Comparison of ENCODE assay signal across 8 mouse cellular contexts in the genomic region with DNA sequence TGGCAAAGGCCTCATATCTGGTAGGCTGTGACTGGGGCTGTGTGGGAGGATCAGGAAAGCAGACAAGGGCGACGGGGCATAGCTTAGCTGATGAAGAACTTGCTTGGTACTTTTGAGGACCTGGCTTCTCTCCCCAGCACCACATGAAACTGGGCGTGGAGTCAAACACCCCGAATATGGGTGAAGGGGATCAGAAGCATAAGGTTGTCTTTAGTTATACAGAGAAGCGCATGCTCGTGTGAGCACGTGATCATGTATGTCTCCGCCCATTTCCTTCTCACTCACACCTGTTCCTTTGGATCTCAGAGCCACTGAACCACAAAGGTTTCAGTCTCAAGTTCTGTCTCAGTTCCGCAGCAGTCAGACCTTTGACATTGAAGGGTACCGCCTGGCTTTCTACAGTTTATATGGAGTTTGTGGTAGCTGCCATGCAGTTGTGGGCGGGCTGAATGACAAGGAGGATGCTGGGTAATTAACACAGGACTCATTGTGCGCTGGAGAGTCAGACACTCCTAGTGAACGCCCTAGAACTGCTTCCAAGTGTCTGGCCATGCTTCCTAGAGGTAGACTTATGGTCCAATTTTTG. TPM values are rescaled to one million over a fixed set of nuclear protein-coding genes. Genes with fewer than 3 reads are reported as not detected.
DNase-seq lines count a peak whose midpoint lies in the region; ATAC-seq lines count a peak whose summit lies in the region.

No protein-coding gene starts in this region.

- peak; percentile 38 to 63 for DNase-seq in lung, adult 18-20 months
- DNase-seq in lung, postnatal 14 days: no peak
- DNase-seq in thymus, postnatal 4 days: peak; percentile 77
- no peak for DNase-seq in embryo, embryonic 10.5 days (ENCODE audit: low spot score)
- no peak for DNase-seq in frontal cortex, adult 2 months (ENCODE audit: extremely low spot score in 1 of 2, low spot score in 1 of 2)

- no peak overlapping the region for H3K27ac ChIP-seq in forebrain, embryonic 16.5 days (ENCODE audit: low read length)

- no peak overlapping the region for H3K4me2 ChIP-seq in forebrain, embryonic 16.5 days (ENCODE audit: low read length)

- WGBS in forebrain, embryonic 16.5 days: 85% methylated on average over 13 of the region's 13 CpGs

- H3K27me3 ChIP-seq in forebrain, embryonic 16.5 days (replicated peaks; ENCODE audit: control insufficient read depth, insufficient read depth, low read length): no peaks in the 10 kb centered on the region

- ATAC-seq in inflammation-experienced regulatory T-cells, adult 6 months: peak; percentile 66
- ATAC-seq in megakaryocyte progenitor cell, adult 5-6 weeks (replicated peaks; ENCODE audit: poor library complexity): peak; percentile 66
- no peak for ATAC-seq in forebrain, embryonic 16.5 days

- 0 out of 2 replicates have a peak, but pooled peaks cover 3% of the 10 kb centered on the region for H3K4me1 ChIP-seq in forebrain, embryonic 16.5 days (replicated peaks; ENCODE audit: control insufficient read depth, insufficient read depth, low read length)

- no peaks in the 10 kb centered on the region for H3K9me3 ChIP-seq in forebrain, embryonic 16.5 days (ENCODE audit: control insufficient read depth, low read length)

- H3K36me3 ChIP-seq in forebrain, embryonic 16.5 days (ENCODE audit: control insufficient read depth, insufficient read depth): no peaks in the 10 kb centered on the region

- no peak overlapping the region for H3K9ac ChIP-seq in forebrain, embryonic 16.5 days (replicated peaks; ENCODE audit: low read depth, low read length)

- no peak overlapping the region for H3K4me3 ChIP-seq in forebrain, embryonic 16.5 days (replicated peaks; ENCODE audit: low read length)

RNA-seq across cellular contexts. Expression of a gene that starts 1.9 kb away (rescaled TPM):
- polyA plus RNA-seq in inflammation-experienced regulatory T-cells, adult 6 months (2017; shearing (Covaris generic)): 100 to 1,000 TPM; 240 to 310 (median 304) TPM
- 1.3 and 1.4 TPM in 2 replicates for total RNA-seq in megakaryocyte progenitor cell, adult 5-6 weeks (2015)
- total RNA-seq in megakaryocyte progenitor cell, adult 5-6 weeks (2017): 0.61 TPM in 1 of 2 replicates, not detected in the other
- polyA plus RNA-seq in forebrain, embryonic 16.5 days (2015; fragmentation: Nextera tagmentation; extraction: Ambion mirVana): 1.3 and 1.8 TPM in 2 replicates
- polyA plus RNA-seq in frontal cortex, adult 2 months (2012; rRNA removed): 3.5 and 4.8 TPM in 2 replicates

RNA-seq across cellular contexts. Expression of a gene that starts 49.6 kb away (rescaled TPM):
- polyA plus RNA-seq in inflammation-experienced regulatory T-cells, adult 6 months (2017; shearing (Covaris generic)): 1 to 10 TPM; 1.1 to 3.9 (median 1.2) TPM
- 6.9 and 8.8 TPM in 2 replicates for total RNA-seq in megakaryocyte progenitor cell, adult 5-6 weeks (2015)
- 6.5 and 10.0 TPM in 2 replicates for total RNA-seq in megakaryocyte progenitor cell, adult 5-6 weeks (2017)
- 3.8 and 4.5 TPM in 2 replicates for polyA plus RNA-seq in forebrain, embryonic 16.5 days (2015; fragmentation: Nextera tagmentation; extraction: Ambion mirVana)
- polyA plus RNA-seq in frontal cortex, adult 2 months (2012; rRNA removed): 1.2 and 1.3 TPM in 2 replicates

Comparison
In these comparisons a context has a peak if more than half of its experiments do, and no peak if none do; other contexts are left out.
1. DNase-seq: peak in lung, adult 18-20 months (2 of 2) and thymus, postnatal 4 days (single experiment); none in lung, postnatal 14 days (single experiment), embryo, embryonic 10.5 days (single experiment) and frontal cortex, adult 2 months (0 of 2).
2. RNA of a gene that starts 1.9 kb away (polyA plus RNA-seq): 240 to 310 TPM in inflammation-experienced regulatory T-cells, adult 6 months; 3.5 to 4.8 TPM in frontal cortex, adult 2 months and 1.3 to 1.8 TPM in forebrain, embryonic 16.5 days; every median in the first group is over 10 times any median in the second.